Mouse (Mus musculus) midbrain, embryonic 14.5 days (tissue): ENCODE measurements around the gene Ajm1. TPM values are rescaled to one million over a fixed set of nuclear protein-coding genes. Genes with fewer than 3 reads are reported as not detected.
A peak's percentile ranks its signal among the peaks of the same experiment; 100 is the strongest.

Experiments
- ATAC-seq: fragments of 200-750 bp; cut with Nextera tagmentation; 2 replicates; pipeline ENCODE4 v1.8.0; 2017; ENCODE audit warnings: moderate number of reproducible peaks, moderate library complexity; ENCODE audit not compliant: low FRiP score, low TSS enrichment
- DNase-seq: peaks from one replicate; pipeline ENCODE4 v3.0.0-alpha.2; 2015
- H3K27ac ChIP-seq: fragments of 300-500 bp; sonication (generic); replicated peaks from 2 replicates; pipeline ENCODE4 v1.5.1; 2014; ENCODE audit warnings: mild to moderate bottlenecking, low read depth, low read length, moderate library complexity
- H3K27me3 ChIP-seq: fragments of 300-500 bp; sonication (generic); 2 replicates; pipeline ENCODE4 v1.6.1; 2014; ENCODE audit warnings: low read length, control low read depth, mixed read lengths; ENCODE audit not compliant: control insufficient read depth, insufficient read depth
- H3K36me3 ChIP-seq: fragments of 300-500 bp; sonication (generic); 2 replicates; pipeline ENCODE4 v1.6.1; 2014; ENCODE audit warnings: low read length, control low read depth; ENCODE audit not compliant: control insufficient read depth, insufficient read depth
- H3K4me1 ChIP-seq: fragments of 300-500 bp; sonication (generic); 2 replicates; pipeline ENCODE4 v1.6.1; 2014; ENCODE audit warnings: mild to moderate bottlenecking, antibody characterized with exemption, low read length, control low read depth; ENCODE audit not compliant: control insufficient read depth, insufficient read depth
- H3K4me2 ChIP-seq: fragments of 300-500 bp; sonication (generic); 2 replicates; pipeline ENCODE4 v1.6.1; 2014; ENCODE audit warnings: mild to moderate bottlenecking, low read length, moderate library complexity
- H3K4me3 ChIP-seq: fragments of 300-500 bp; sonication (generic); replicated peaks from 2 replicates; pipeline ENCODE4 v1.5.1; 2014; ENCODE audit warnings: low read depth, low read length
- H3K9ac ChIP-seq: fragments of 300-500 bp; sonication (generic); replicated peaks from 2 replicates; pipeline ENCODE4 v1.6.1; 2014; ENCODE audit warnings: mild to moderate bottlenecking, low read length, moderate library complexity
- H3K9me3 ChIP-seq: fragments of 300-500 bp; sonication (generic); 2 replicates; pipeline ENCODE4 v1.6.1; 2016; ENCODE audit warnings: low read length, control low read depth, mixed read lengths; ENCODE audit not compliant: control insufficient read depth
- WGBS: fragments of 180-500 bp; shearing (Covaris S2); extraction: QIAGEN DNeasy Blood & Tissue Kit; methylation state at CpG from one replicate; pipeline ENCODE4 v1.1.7; 2014; 5-methylcytosine and 5-hydroxymethylcytosine counted together
- polyA plus RNA-seq: library from polyadenylated mRNA; unstranded; fragments of >200 nt; fragmentation: Nextera tagmentation; extraction: Ambion mirVana; gene quantifications from 2 replicates; pipeline ENCODE4 v1.2.1, GENCODE M21; 2014

Gene Ajm1
- polyA plus RNA-seq, 1 experiment from 2014 or later = 9.2 TPM

GRCm38 (mm10) chr2:25575432-25576027 lies 6.0 kb downstream of the Ajm1 start:
- H3K4me1 ChIP-seq = peaks cover 31% of the 10 kb centered on the region
- no peaks in the 10 kb centered on the region for H3K9me3 ChIP-seq
- DNase-seq (peak; percentile 60), ATAC-seq (no peak)
- H3K4me3 ChIP-seq = peak overlapping the region; percentile 57
- WGBS = 13% methylated on average over 21 of the region's 21 CpGs
- H3K9ac ChIP-seq = peak overlapping the region; percentile 51; the same call in 1 of the 2 replicates
- H3K27me3 ChIP-seq = peaks cover 47% of the 10 kb centered on the region
- peak overlapping the region; percentile 89 for H3K27ac ChIP-seq
- H3K4me2 ChIP-seq = peak overlapping the region; percentile 93
- H3K36me3 ChIP-seq = peaks cover 21% of the 10 kb centered on the region; the same call in 1 of the 2 replicates

GRCm38 (mm10) chr2:25574579-25575431 lies 6.8 kb downstream of the Ajm1 start, which contains the start of the genes Mamdc4 and Phpt1:
TSS of gene Mamdc4 (minus strand) at chr2:25574845.
TSS of gene Phpt1 (minus strand) at chr2:25575224.
- WGBS = under 1% methylated on average over 45 of the region's 45 CpGs
- H3K4me1 ChIP-seq = peaks cover 27% of the 10 kb centered on the region

GRCm38 (mm10) chr2:25574136-25574535 lies 7.4 kb downstream of the Ajm1 start:
- Histone ChIP-seq H3K4me2 (peak overlapping the region; percentile 93), H3K9me3 (no peaks in the 10 kb centered on the region), H3K9ac (peak overlapping the region; percentile 66), H3K27me3 (peaks cover 33% of the 10 kb centered on the region), H3K4me1 (peaks cover 26% of the 10 kb centered on the region), H3K27ac (peak overlapping the region; percentile 89), H3K4me3 (peak overlapping the region; percentile 57), H3K36me3 (peaks cover 33% of the 10 kb centered on the region)
- DNase-seq = no peak
- WGBS = 20% methylated on average over 11 of the region's 11 CpGs
- no peak for ATAC-seq

More at GRCm38 (mm10) chr2:25574579-25575431, 6.8 kb downstream of the Ajm1 start, which contains the start of the genes Mamdc4 and Phpt1:
- Histone ChIP-seq H3K9ac (peak within 1 kb of the TSS; percentile 66), H3K36me3 (peaks cover 26% of the 10 kb centered on the region), H3K4me3 (peak within 1 kb of the TSS; percentile 57), H3K9me3 (no peaks in the 10 kb centered on the region), H3K27ac (peak within 1 kb of the TSS; percentile 89), H3K4me2 (peak within 1 kb of the TSS; percentile 93), H3K27me3 (peaks cover 39% of the 10 kb centered on the region)
- peak; percentile 98 for ATAC-seq
- peak; percentile 98 for DNase-seq

GRCm38 (mm10) chr2:25573068-25573467 lies 8.5 kb downstream of the Ajm1 start:
- peak overlapping the region; percentile 93; the same call in 1 of the 2 replicates for H3K4me2 ChIP-seq
- H3K4me3 ChIP-seq = no peak overlapping the region
- no peak overlapping the region for H3K27ac ChIP-seq
- H3K9ac ChIP-seq = no peak overlapping the region
- peaks cover 42% of the 10 kb centered on the region for H3K36me3 ChIP-seq
- H3K9me3 ChIP-seq = no peaks in the 10 kb centered on the region
- no peak for DNase-seq
- peaks cover 26% of the 10 kb centered on the region for H3K4me1 ChIP-seq
- 94% methylated on average over 2 of the region's 2 CpGs for WGBS
- peaks cover 22% of the 10 kb centered on the region for H3K27me3 ChIP-seq
- ATAC-seq = no peak

GRCm38 (mm10) chr2:25571221-25571620 lies 10.3 kb downstream of the Ajm1 start:
- no peak overlapping the region for H3K27ac ChIP-seq
- no peaks in the 10 kb centered on the region for H3K9me3 ChIP-seq
- H3K4me1 ChIP-seq = peaks cover 20% of the 10 kb centered on the region
- no peak overlapping the region for H3K9ac ChIP-seq
- DNase-seq (no peak), ATAC-seq (no peak)
- no peak overlapping the region for H3K4me3 ChIP-seq
- H3K27me3 ChIP-seq = peaks cover 3% of the 10 kb centered on the region
- 90% methylated on average over 4 of the region's 4 CpGs for WGBS
- H3K36me3 ChIP-seq = peaks cover 42% of the 10 kb centered on the region
- no peak overlapping the region for H3K4me2 ChIP-seq

- Histone ChIP-seq H3K27ac (no peak overlapping the region), H3K9me3 (no peaks in the 10 kb centered on the region), H3K4me3 (no peak overlapping the region), H3K36me3 (peaks cover 57% of the 10 kb centered on the region), H3K9ac (no peak overlapping the region), H3K27me3 (no peaks in the 10 kb centered on the region), H3K4me2 (no peak overlapping the region), H3K4me1 (peaks cover 11% of the 10 kb centered on the region)
- 93% methylated on average over 3 of the region's 3 CpGs for WGBS
- DNase-seq (no peak), ATAC-seq (no peak)
These were observed 12.2 kb downstream of the Ajm1 start for GRCm38 (mm10) chr2:25569323-25569722.

- Histone ChIP-seq H3K4me3 (no peak overlapping the region), H3K4me2 (no peak overlapping the region), H3K27ac (no peak overlapping the region), H3K27me3 (no peaks in the 10 kb centered on the region), H3K9me3 (no peaks in the 10 kb centered on the region), H3K36me3 (peaks cover 65% of the 10 kb centered on the region), H3K4me1 (peaks cover 4% of the 10 kb centered on the region), H3K9ac (no peak overlapping the region)
- WGBS = 83% methylated on average over 6 of the region's 6 CpGs
- ATAC-seq (no peak), DNase-seq (no peak)
These were observed 13.0 kb downstream of the Ajm1 start for GRCm38 (mm10) chr2:25568473-25569019.

- no peak for ATAC-seq
- H3K36me3 ChIP-seq = peaks cover 81% of the 10 kb centered on the region
- no peak overlapping the region for H3K4me2 ChIP-seq
- H3K4me1 ChIP-seq = no peaks in the 10 kb centered on the region
- no peak overlapping the region for H3K9ac ChIP-seq
- no peak overlapping the region for H3K27ac ChIP-seq
- no peaks in the 10 kb centered on the region for H3K9me3 ChIP-seq
- no peaks in the 10 kb centered on the region for H3K27me3 ChIP-seq
- 88% methylated on average over 6 of the region's 6 CpGs for WGBS
- no peak for DNase-seq
- no peak overlapping the region for H3K4me3 ChIP-seq
These were observed 15.0 kb downstream of the Ajm1 start for GRCm38 (mm10) chr2:25566558-25566957.
